ENCODE assay signal across 9 mouse cellular contexts in genomic region chr19:5302455-5302854, GRCm38 (mm10). TPM values are rescaled to one million over a fixed set of nuclear protein-coding genes. Genes with fewer than 3 reads are reported as not detected.
DNase-seq lines count a peak whose midpoint lies in the region; ATAC-seq and TF ChIP-seq lines count a peak whose summit lies in the region.
"Had no signal": no experiment of that assay in that cellular context is flagged by ENCODE, and none has a peak within 500 bp of the region (broad histone marks: within the 10 kb centered on the region; RNA-seq: fewer than 3 reads in every experiment).

No protein-coding gene starts in this region.

- no peaks in the 10 kb centered on the region for H3K9me3 ChIP-seq in forebrain, postnatal 0 days (ENCODE audit: low read length)
- peaks cover 6% of the 10 kb centered on the region for H3K9me3 ChIP-seq in forebrain, embryonic 12.5 days
- H3K9me3 ChIP-seq: limb, embryonic 15.5 days had no signal

- no peak for TF ChIP-seq POLR2A in bone marrow, adult 2 months (IDR thresholded peaks at IDR 0.05; ENCODE audit: borderline replicate concordance, control insufficient read depth, low read depth, low read length)

- no peak for ATAC-seq in forebrain, postnatal 0 days
- no peak for ATAC-seq in forebrain, embryonic 12.5 days (ENCODE audit: low FRiP score)
- peak; percentile 56 to 88; a peak in 3 of 4 replicates for ATAC-seq in hematopoietic stem cell, adult 5-6 weeks (replicated peaks in 1 of 2; ENCODE audit: insufficient read depth in 1 of 2, low FRiP score in 2 of 2, low TSS enrichment in 1 of 2, low read depth in 1 of 2, poor library complexity in 2 of 2, severe bottlenecking in 2 of 2)

- WGBS in forebrain, postnatal 0 days = 29% methylated on average over 4 of the region's 4 CpGs
- 29% methylated on average over 4 of the region's 4 CpGs for WGBS in forebrain, embryonic 12.5 days
- 9% methylated on average over 4 of the region's 4 CpGs for WGBS in bone marrow, adult 2 months

- H3K4me1 ChIP-seq in forebrain, postnatal 0 days (ENCODE audit: insufficient read depth) = peaks cover 8% of the 10 kb centered on the region
- peaks cover 19% of the 10 kb centered on the region for H3K4me1 ChIP-seq in forebrain, embryonic 12.5 days
- H3K4me1 ChIP-seq in bone marrow, adult 2 months (ENCODE audit: control insufficient read depth, insufficient read depth, low read length) = no peaks in the 10 kb centered on the region

- H3K9ac ChIP-seq in forebrain, postnatal 0 days = no peak overlapping the region
- H3K9ac ChIP-seq in forebrain, embryonic 12.5 days = no peak overlapping the region
- H3K9ac ChIP-seq: limb, embryonic 15.5 days had no signal

- no peak overlapping the region for H3K27ac ChIP-seq in forebrain, postnatal 0 days (ENCODE audit: low read depth, low read length)
- no peak overlapping the region for H3K27ac ChIP-seq in forebrain, embryonic 12.5 days
- no peak overlapping the region for H3K27ac ChIP-seq in bone marrow, adult 2 months (ENCODE audit: control insufficient read depth, insufficient read depth, low read depth, low read length, poor library complexity)
- H3K27ac ChIP-seq: limb, embryonic 15.5 days had no signal

- H3K36me3 ChIP-seq in forebrain, postnatal 0 days (ENCODE audit: insufficient read depth) = peaks cover 43% of the 10 kb centered on the region
- H3K36me3 ChIP-seq in forebrain, embryonic 12.5 days (replicated peaks) = peaks cover 41% of the 10 kb centered on the region

- peak; percentile 71 for TF ChIP-seq CTCF in forebrain, postnatal 0 days (IDR thresholded peaks at IDR 0.05; ENCODE audit: low read depth)
- peak; percentile 81 for TF ChIP-seq CTCF in bone marrow, adult 2 months (IDR thresholded peaks at IDR 0.05; ENCODE audit: control insufficient read depth, insufficient read depth, low read length)

- H3K4me3 ChIP-seq in forebrain, postnatal 0 days (ENCODE audit: low read depth, low read length) = no peak overlapping the region
- no peak overlapping the region for H3K4me3 ChIP-seq in forebrain, embryonic 12.5 days (replicated peaks)
- H3K4me3 ChIP-seq in bone marrow, adult 2 months (replicated peaks; ENCODE audit: control insufficient read depth, low read depth, low read length) = no peak overlapping the region
- H3K4me3 ChIP-seq: limb, embryonic 15.5 days had no signal

- no peaks in the 10 kb centered on the region for H3K27me3 ChIP-seq in forebrain, postnatal 0 days (ENCODE audit: insufficient read depth, low read length)
- peaks cover 13% of the 10 kb centered on the region; the same call in 1 of the 2 replicates for H3K27me3 ChIP-seq in forebrain, embryonic 12.5 days

- H3K4me2 ChIP-seq in forebrain, postnatal 0 days (ENCODE audit: low read depth) = no peak overlapping the region
- H3K4me2 ChIP-seq in forebrain, embryonic 12.5 days = no peak overlapping the region
- H3K4me2 ChIP-seq: limb, embryonic 15.5 days had no signal

- peak; percentile 24 for DNase-seq in forebrain, postnatal 0 days
- DNase-seq in ovary, postnatal 14 days (ENCODE audit: low spot score) = peak; percentile 29
- no peak for DNase-seq in ovary, postnatal 10 days (ENCODE audit: low spot score)
- DNase-seq in lung, postnatal 36 days = peak; percentile 71
- DNase-seq in thymus, postnatal 25 days = peak; percentile 85

RNA-seq across cellular contexts. Expression of gene Gal3st3, which starts 4.3 kb away (rescaled TPM):
- total RNA-seq in forebrain, postnatal 0 days (2014; rRNA removed) = 14.8 and 19.4 TPM in 2 replicates
- polyA plus RNA-seq in forebrain, postnatal 0 days (2015; fragmentation: Nextera tagmentation; extraction: Ambion mirVana) = 46.9 and 50.4 TPM in 2 replicates
- 17.5 and 21.8 TPM in 2 replicates for polyA plus RNA-seq in forebrain, embryonic 12.5 days (2016; fragmentation: Nextera tagmentation; extraction: Ambion mirVana)
- 0.82 TPM in 1 of 2 replicates, not detected in the other for polyA plus RNA-seq in bone marrow, adult 2 months (2011; ENCODE audit: insufficient read depth, insufficient read length, low replicate concordance, missing spikeins)
- total RNA-seq in hematopoietic stem cell, adult 5-6 weeks (2017) = not detected in 2 replicates

RNA-seq across cellular contexts. Expression of gene Sf3b2, which starts 7.2 kb away (rescaled TPM):
- total RNA-seq in forebrain, postnatal 0 days (2014; rRNA removed) = 226 and 261 TPM in 2 replicates
- 310 and 345 TPM in 2 replicates for polyA plus RNA-seq in forebrain, postnatal 0 days (2015; fragmentation: Nextera tagmentation; extraction: Ambion mirVana)
- polyA plus RNA-seq in forebrain, embryonic 12.5 days (2016; fragmentation: Nextera tagmentation; extraction: Ambion mirVana) = 415 and 417 TPM in 2 replicates
- polyA plus RNA-seq in bone marrow, adult 2 months (2011; ENCODE audit: insufficient read depth, insufficient read length, low replicate concordance, missing spikeins) = 83.5 and 101 TPM in 2 replicates
- 262 and 325 TPM in 2 replicates for total RNA-seq in hematopoietic stem cell, adult 5-6 weeks (2017)

RNA-seq across cellular contexts. Expression of gene Pacs1, which starts 29.5 kb away (rescaled TPM):
- total RNA-seq in forebrain, postnatal 0 days (2014; rRNA removed) = 54.5 and 84.6 TPM in 2 replicates
- 35.3 and 44.7 TPM in 2 replicates for polyA plus RNA-seq in forebrain, postnatal 0 days (2015; fragmentation: Nextera tagmentation; extraction: Ambion mirVana)
- 29.4 and 30.9 TPM in 2 replicates for polyA plus RNA-seq in forebrain, embryonic 12.5 days (2016; fragmentation: Nextera tagmentation; extraction: Ambion mirVana)
- 12.0 and 16.5 TPM in 2 replicates for polyA plus RNA-seq in bone marrow, adult 2 months (2011; ENCODE audit: insufficient read depth, insufficient read length, low replicate concordance, missing spikeins)
- total RNA-seq in hematopoietic stem cell, adult 5-6 weeks (2017) = 17.3 and 23.4 TPM in 2 replicates

RNA-seq across cellular contexts. Expression of gene Catsper1, which starts 33.1 kb away (rescaled TPM):
- total RNA-seq in forebrain, postnatal 0 days (2014; rRNA removed) = not detected in 2 replicates
- polyA plus RNA-seq in forebrain, postnatal 0 days (2015; fragmentation: Nextera tagmentation; extraction: Ambion mirVana) = not detected in 2 replicates
- not detected in 2 replicates for polyA plus RNA-seq in forebrain, embryonic 12.5 days (2016; fragmentation: Nextera tagmentation; extraction: Ambion mirVana)
- polyA plus RNA-seq in bone marrow, adult 2 months (2011; ENCODE audit: insufficient read depth, insufficient read length, low replicate concordance, missing spikeins) = not detected in 2 replicates
- not detected in 2 replicates for total RNA-seq in hematopoietic stem cell, adult 5-6 weeks (2017)
- polyA plus RNA-seq: limb, embryonic 15.5 days had no signal

RNA-seq across cellular contexts. Expression of gene Cst6, which starts 46.9 kb away (rescaled TPM):
- total RNA-seq in forebrain, postnatal 0 days (2014; rRNA removed) = 0.76 and 2.4 TPM in 2 replicates
- polyA plus RNA-seq in forebrain, postnatal 0 days (2015; fragmentation: Nextera tagmentation; extraction: Ambion mirVana) = 9.6 and 15.8 TPM in 2 replicates
- polyA plus RNA-seq in forebrain, embryonic 12.5 days (2016; fragmentation: Nextera tagmentation; extraction: Ambion mirVana) = 0.66 and 0.67 TPM in 2 replicates
- not detected in 2 replicates for polyA plus RNA-seq in bone marrow, adult 2 months (2011; ENCODE audit: insufficient read depth, insufficient read length, low replicate concordance, missing spikeins)
- 0.45 TPM in 1 of 2 replicates, not detected in the other for total RNA-seq in hematopoietic stem cell, adult 5-6 weeks (2017)

Comparison
In these comparisons a context has a peak if more than half of its experiments do, and no peak if none do; other contexts are left out.
1. ATAC-seq: peak in hematopoietic stem cell, adult 5-6 weeks (2 of 2); none in forebrain, postnatal 0 days (single experiment) and forebrain, embryonic 12.5 days (single experiment).
2. RNA of gene Gal3st3, which starts 4.3 kb away (polyA plus RNA-seq): 46.9 to 50.4 TPM in forebrain, postnatal 0 days and 17.5 to 21.8 TPM in forebrain, embryonic 12.5 days; 0.82 TPM in bone marrow, adult 2 months; every median in the first group is over 10 times any median in the second.